Mouse (Mus musculus) cortical plate, adult 2 months (tissue): ENCODE data around the gene Adk. TPM values are rescaled to one million over a fixed set of nuclear protein-coding genes. Genes with fewer than 3 reads are reported as not detected.

Source experiments
- H3K27ac ChIP-seq: fragments of 200-500 bp; 2 replicates; pipeline ENCODE4 v1.5.1; 2012; ENCODE audit warnings: low read length, control low read depth, inconsistent platforms; ENCODE audit not compliant: insufficient read depth
- H3K4me1 ChIP-seq: fragments of 200-500 bp; 2 replicates; pipeline ENCODE4 v1.6.1; 2011; ENCODE audit warnings: low read length; ENCODE audit not compliant: control insufficient read depth, insufficient read depth
- H3K4me3 ChIP-seq: fragments of 200-500 bp; 2 replicates; pipeline ENCODE4 v1.5.1; 2011; ENCODE audit warnings: mild to moderate bottlenecking, low read length, control low read depth; ENCODE audit not compliant: insufficient read depth
- CTCF ChIP-seq: fragments of 200-500 bp; IDR thresholded peaks from 2 replicates; pipeline ENCODE4 v1.5.1; 2011; ENCODE audit warnings: mild to moderate bottlenecking, control low read depth, low read length; ENCODE audit not compliant: insufficient read depth; ENCODE audit errors: extremely low read depth
- POLR2A ChIP-seq: fragments of 200-500 bp; IDR thresholded peaks from 2 replicates; pipeline ENCODE4 v1.6.1; 2011; ENCODE audit warnings: mild to moderate bottlenecking, low read length, control low read depth; ENCODE audit not compliant: insufficient read depth; ENCODE audit errors: extremely low read depth
- polyA plus RNA-seq: library from polyadenylated mRNA; depleted of rRNA; stranded (reverse); fragments of >200 nt; gene quantifications from 2 replicates; pipeline ENCODE4 v1.2.3, GENCODE M21; 2012

Gene Adk
- polyA plus RNA-seq, 1 experiment: 65.2 TPM

- Histone ChIP-seq H3K27ac (no peak overlapping the region), H3K4me1 (no peaks in the 10 kb centered on the region), H3K4me3 (no peak overlapping the region)
- no peak for TF ChIP-seq CTCF
- TF ChIP-seq POLR2A: no peak
These were observed 6.6 kb downstream of the Adk start for GRCm38 (mm10) chr14:21058972-21059371.

- TF ChIP-seq CTCF (no peak), POLR2A (no peak)
- H3K4me1 ChIP-seq: no peaks in the 10 kb centered on the region
- H3K4me3 ChIP-seq: no peak overlapping the region
- no peak overlapping the region for H3K27ac ChIP-seq
These were observed 10.6 kb downstream of the Adk start for GRCm38 (mm10) chr14:21062766-21063513.

- Histone ChIP-seq H3K4me1 (no peaks in the 10 kb centered on the region), H3K27ac (no peak overlapping the region), H3K4me3 (no peak overlapping the region)
- TF ChIP-seq POLR2A (no peak), CTCF (no peak)
These were observed 11.9 kb downstream of the Adk start for GRCm38 (mm10) chr14:21064321-21064720.

DNA sequence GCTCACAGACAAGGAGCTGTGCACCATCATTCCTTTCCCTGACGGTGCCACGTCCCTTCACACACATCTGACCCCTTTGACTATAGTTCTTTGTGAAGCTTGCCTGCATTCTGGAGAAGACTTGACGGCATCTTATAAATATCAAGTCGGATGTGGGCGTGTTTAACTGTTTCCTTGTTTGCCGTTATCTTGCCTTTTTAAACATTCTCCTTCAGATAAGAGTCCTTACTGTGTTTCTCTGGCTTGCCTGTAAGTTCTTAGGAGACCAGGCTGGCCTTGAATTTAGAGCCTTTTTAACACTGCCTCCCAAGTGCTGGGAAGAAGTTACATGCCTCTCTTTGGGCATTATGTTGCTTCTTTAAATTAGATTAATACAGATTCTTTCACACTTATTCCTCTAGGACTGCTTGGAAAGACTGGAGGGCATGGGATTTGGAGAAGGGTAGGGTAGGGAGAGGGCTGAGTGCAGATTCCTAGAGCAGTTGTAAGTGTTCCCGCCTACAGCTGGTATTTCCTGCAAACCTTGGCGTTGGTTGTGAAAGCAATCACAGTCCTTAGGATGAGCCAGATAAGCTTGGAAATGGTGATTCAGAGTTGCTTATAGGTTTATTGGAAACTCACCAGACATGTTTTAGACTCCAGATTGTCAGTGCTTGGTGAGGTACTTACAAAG, 13.3 kb downstream of the Adk start:
- H3K4me3 ChIP-seq: no peak overlapping the region
- H3K4me1 ChIP-seq: no peaks in the 10 kb centered on the region
- TF ChIP-seq CTCF: no peak
- no peak for TF ChIP-seq POLR2A
- no peak overlapping the region for H3K27ac ChIP-seq

DNA sequence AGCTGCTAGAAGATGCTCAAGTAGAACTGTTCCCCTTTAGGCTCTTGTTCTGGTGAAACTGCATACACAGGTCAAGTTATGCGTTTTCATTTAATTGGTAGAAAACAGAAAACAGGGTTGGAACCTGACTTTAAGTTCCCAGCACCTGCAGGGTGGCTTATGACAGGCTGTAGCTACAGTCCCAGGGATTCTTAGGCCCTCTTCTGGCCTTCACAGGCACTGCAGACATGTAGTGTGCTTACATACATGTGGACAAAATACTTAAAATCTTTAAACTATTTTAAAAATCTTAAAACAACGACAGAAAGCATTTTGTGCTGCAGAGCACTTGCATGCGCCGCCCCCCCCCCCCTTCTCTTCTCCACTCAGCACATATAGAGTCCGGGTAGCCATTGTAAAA, 17.2 kb downstream of the Adk start:
- H3K27ac ChIP-seq: no peak overlapping the region
- TF ChIP-seq POLR2A (no peak), CTCF (no peak)
- no peaks in the 10 kb centered on the region for H3K4me1 ChIP-seq
- no peak overlapping the region for H3K4me3 ChIP-seq

DNA sequence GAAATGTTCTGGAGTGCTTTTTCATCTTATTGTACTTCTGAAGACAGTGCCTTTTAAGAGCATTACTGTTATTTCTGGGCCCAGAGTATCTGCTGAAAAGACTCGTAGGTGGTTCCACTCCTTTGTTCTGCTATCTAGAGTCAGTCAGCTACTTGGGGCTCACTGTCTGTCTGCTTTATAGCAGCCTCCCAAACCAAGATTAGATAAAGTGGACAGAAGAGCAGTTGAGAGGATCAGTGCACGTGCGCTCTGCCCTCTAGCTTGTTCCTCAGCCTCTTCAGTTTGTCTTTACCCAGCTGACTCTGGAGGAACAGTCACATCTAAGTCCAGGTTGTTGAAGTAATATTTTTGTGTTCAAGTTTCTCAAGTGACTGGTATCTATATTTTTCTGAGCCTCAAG, 21.6 kb downstream of the Adk start:
- TF ChIP-seq CTCF (no peak), POLR2A (no peak)

GRCm38 (mm10) chr14:21074398-21075320, 22.3 kb downstream of the Adk start:
- Histone ChIP-seq H3K27ac (no peak overlapping the region), H3K4me1 (peaks cover 4% of the 10 kb centered on the region; the same call in 1 of the 2 replicates), H3K4me3 (no peak overlapping the region)
- TF ChIP-seq POLR2A (no peak), CTCF (no peak)

More for the DNA sequence above, 21.6 kb downstream of the Adk start:
- Histone ChIP-seq H3K27ac (no peak overlapping the region), H3K4me1 (peaks cover 4% of the 10 kb centered on the region; the same call in 1 of the 2 replicates), H3K4me3 (no peak overlapping the region)

- Histone ChIP-seq H3K4me1 (peaks cover 4% of the 10 kb centered on the region; the same call in 1 of the 2 replicates), H3K27ac (peak overlapping the region; percentile 78), H3K4me3 (peak overlapping the region; percentile 81)
- TF ChIP-seq CTCF: no peak
- peak; percentile 68 for TF ChIP-seq POLR2A
These were observed 23.6 kb downstream of the Adk start for GRCm38 (mm10) chr14:21075751-21076500.

- Histone ChIP-seq H3K4me1 (peaks cover 4% of the 10 kb centered on the region; the same call in 1 of the 2 replicates), H3K4me3 (peak overlapping the region; percentile 81), H3K27ac (peak overlapping the region; percentile 78; the same call in 1 of the 2 replicates)
- no peak for TF ChIP-seq CTCF
These were observed 24.3 kb downstream of the Adk start for GRCm38 (mm10) chr14:21076501-21077194.
